Mouse (Mus musculus): ENCODE measurements around the gene Dram1. TPM values are rescaled to one million over a fixed set of nuclear protein-coding genes. Genes with fewer than 3 reads are reported as not detected.

Gene Dram1
- total and polyA plus RNA-seq, 2 experiments from 2014 or later = 0.39 to 0.44 TPM

DNA sequence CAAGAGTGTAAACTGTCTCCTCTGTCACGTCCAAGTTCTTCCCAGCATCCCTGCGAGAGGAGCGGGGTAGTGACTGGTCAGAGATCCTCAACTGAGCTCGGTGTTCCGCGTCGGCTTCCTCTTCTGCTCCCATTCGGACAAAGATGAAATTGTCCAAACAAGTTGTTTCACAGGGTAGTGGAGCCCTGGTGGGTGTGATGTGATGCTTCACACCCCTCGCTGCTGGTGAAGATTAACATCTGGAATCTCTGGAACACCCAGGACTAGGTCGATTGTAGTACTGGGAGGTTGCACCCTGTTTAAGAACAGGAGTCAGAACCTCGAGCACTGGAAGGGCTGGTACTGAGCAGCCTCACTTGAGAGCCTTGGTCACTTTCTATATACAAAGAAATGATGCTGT lies 75.8 kb downstream of the Dram1 start:
- Histone ChIP-seq H3K27ac (ENCODE audit: low read depth, low read length) (no peak overlapping the region), H3K4me3 (ENCODE audit: low read depth, low read length) (no peak overlapping the region), H3K9me3 (ENCODE audit: low read length) (no peaks in the 10 kb centered on the region), H3K36me3 (ENCODE audit: insufficient read depth, low read length) (no peaks in the 10 kb centered on the region), H3K27me3 (ENCODE audit: insufficient read depth, low read length) (no peaks in the 10 kb centered on the region), H3K9ac (replicated peaks; ENCODE audit: low read length, poor library complexity, severe bottlenecking) (no peak overlapping the region), H3K4me2 (ENCODE audit: low read depth, low read length, poor library complexity, severe bottlenecking) (no peak overlapping the region), H3K4me1 (ENCODE audit: insufficient read depth, low read length) (no peaks in the 10 kb centered on the region)
- ATAC-seq (ENCODE audit: low FRiP score) (no peak), DNase-seq (ENCODE audit: low spot score) (no peak)
- no peak for TF ChIP-seq CTCF (IDR thresholded peaks at IDR 0.05)
- WGBS = 87% methylated on average over 11 of the region's 11 CpGs

DNA sequence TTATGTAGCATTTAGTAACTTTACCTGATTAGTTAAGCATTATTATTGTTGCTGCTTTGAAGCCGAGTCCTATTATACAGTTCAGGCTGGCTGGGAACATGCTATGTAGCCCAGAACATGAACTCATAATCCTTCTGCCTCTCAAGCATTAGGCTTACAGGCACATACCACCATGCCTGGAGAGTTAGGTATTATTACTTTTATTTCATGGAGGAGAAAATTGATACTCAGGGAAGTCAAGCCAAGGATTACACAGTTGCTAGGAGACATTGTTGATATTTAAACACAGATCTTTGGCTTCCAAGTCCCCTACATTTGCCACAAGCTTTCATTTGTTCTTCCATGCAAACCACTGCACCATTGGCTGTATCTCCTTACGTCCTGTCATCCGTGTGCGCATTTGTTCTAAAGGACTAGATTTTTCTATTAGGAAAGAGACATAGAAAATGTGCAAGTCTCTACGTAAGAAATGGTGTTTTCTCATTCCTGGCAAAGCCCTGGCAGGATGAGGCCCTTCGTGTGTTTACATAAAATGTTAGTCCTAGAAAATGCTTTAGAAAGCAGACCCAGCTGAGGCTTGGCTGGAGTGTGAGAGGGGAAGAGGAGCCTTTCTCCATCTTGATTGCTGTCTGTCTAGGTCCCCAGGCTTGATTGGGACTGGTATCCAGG lies 76.9 kb downstream of the Dram1 start:
- no peak overlapping the region for H3K9ac ChIP-seq (replicated peaks; ENCODE audit: low read length, poor library complexity, severe bottlenecking)
- no peak overlapping the region for H3K27ac ChIP-seq (ENCODE audit: low read depth, low read length)
- ATAC-seq (ENCODE audit: low FRiP score) (no peak), DNase-seq (ENCODE audit: low spot score) (no peak)
- 69% methylated on average over 6 of the region's 6 CpGs for WGBS
- H3K9me3 ChIP-seq (ENCODE audit: low read length) = no peaks in the 10 kb centered on the region
- H3K27me3 ChIP-seq (ENCODE audit: insufficient read depth, low read length) = no peaks in the 10 kb centered on the region
- no peak overlapping the region for H3K4me2 ChIP-seq (ENCODE audit: low read depth, low read length, poor library complexity, severe bottlenecking)
- no peak for TF ChIP-seq CTCF (IDR thresholded peaks at IDR 0.05)
- no peaks in the 10 kb centered on the region for H3K4me1 ChIP-seq (ENCODE audit: insufficient read depth, low read length)
- H3K4me3 ChIP-seq (ENCODE audit: low read depth, low read length) = no peak overlapping the region
- no peaks in the 10 kb centered on the region for H3K36me3 ChIP-seq (ENCODE audit: insufficient read depth, low read length)

DNA sequence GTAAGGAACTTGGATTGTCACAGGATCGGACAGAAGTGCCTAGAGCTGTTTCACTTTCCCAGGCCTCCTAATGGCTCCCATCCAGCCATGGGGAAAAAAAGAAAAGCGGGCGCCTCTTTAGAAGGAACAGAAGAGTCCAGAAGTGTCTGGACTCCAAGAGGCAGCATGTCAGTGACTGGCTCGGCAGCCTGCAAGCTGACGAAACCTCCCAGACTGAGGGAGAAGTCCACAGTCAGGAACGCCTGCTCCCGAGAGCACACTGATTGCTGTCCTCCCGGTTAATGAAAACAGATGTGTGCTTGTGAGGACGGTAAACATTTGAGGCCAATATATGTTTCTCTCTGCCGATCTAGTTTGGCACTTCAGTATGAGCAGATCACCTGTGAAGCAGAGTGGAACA lies 81.9 kb downstream of the Dram1 start:
- H3K27me3 ChIP-seq (ENCODE audit: insufficient read depth, low read length) = no peaks in the 10 kb centered on the region
- DNase-seq (ENCODE audit: low spot score) = no peak
- whole genome bisulfite sequencing = 77% methylated on average over 10 of the region's 10 CpGs

DNA sequence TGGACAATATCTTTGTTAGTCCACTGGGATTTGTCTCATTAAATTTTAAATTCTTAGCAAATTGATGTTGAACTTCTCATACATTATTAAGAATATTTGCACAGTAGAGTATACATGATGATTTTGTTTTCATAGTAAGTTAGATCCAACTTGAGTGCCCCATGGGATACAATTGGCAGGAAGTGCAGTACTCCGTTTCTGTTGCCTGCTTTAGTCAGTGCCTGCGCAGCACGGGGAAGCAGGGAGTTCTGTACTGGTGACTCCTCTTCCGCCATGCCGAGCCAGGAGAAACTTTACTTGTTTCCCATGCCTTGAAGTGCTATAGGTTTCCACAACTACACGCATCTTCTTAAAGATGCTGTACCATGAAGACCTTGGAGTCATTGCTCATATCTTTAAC lies 83.8 kb downstream of the Dram1 start:
- no peak for ATAC-seq (ENCODE audit: low FRiP score)
- Histone ChIP-seq H3K4me3 (ENCODE audit: low read depth, low read length) (no peak overlapping the region), H3K4me2 (ENCODE audit: low read depth, low read length, poor library complexity, severe bottlenecking) (no peak overlapping the region), H3K9me3 (ENCODE audit: low read length) (no peaks in the 10 kb centered on the region), H3K36me3 (ENCODE audit: insufficient read depth, low read length) (no peaks in the 10 kb centered on the region), H3K9ac (replicated peaks; ENCODE audit: low read length, poor library complexity, severe bottlenecking) (no peak overlapping the region), H3K4me1 (ENCODE audit: insufficient read depth, low read length) (no peaks in the 10 kb centered on the region), H3K27ac (ENCODE audit: low read depth, low read length) (no peak overlapping the region), H3K27me3 (ENCODE audit: insufficient read depth, low read length) (no peaks in the 10 kb centered on the region)
- TF ChIP-seq CTCF (IDR thresholded peaks at IDR 0.05) = no peak
- no peak for DNase-seq (ENCODE audit: low spot score)
- WGBS = 85% methylated on average over 6 of the region's 6 CpGs

More for the DNA sequence above, 81.9 kb downstream of the Dram1 start:
- no peak for ATAC-seq (ENCODE audit: low FRiP score)
- Histone ChIP-seq H3K4me2 (ENCODE audit: low read depth, low read length, poor library complexity, severe bottlenecking) (no peak overlapping the region), H3K9me3 (ENCODE audit: low read length) (no peaks in the 10 kb centered on the region), H3K27ac (ENCODE audit: low read depth, low read length) (no peak overlapping the region), H3K36me3 (ENCODE audit: insufficient read depth, low read length) (no peaks in the 10 kb centered on the region), H3K4me1 (ENCODE audit: insufficient read depth, low read length) (no peaks in the 10 kb centered on the region), H3K4me3 (ENCODE audit: low read depth, low read length) (no peak overlapping the region), H3K9ac (replicated peaks; ENCODE audit: low read length, poor library complexity, severe bottlenecking) (no peak overlapping the region)
- no peak for TF ChIP-seq CTCF (IDR thresholded peaks at IDR 0.05)

DNA sequence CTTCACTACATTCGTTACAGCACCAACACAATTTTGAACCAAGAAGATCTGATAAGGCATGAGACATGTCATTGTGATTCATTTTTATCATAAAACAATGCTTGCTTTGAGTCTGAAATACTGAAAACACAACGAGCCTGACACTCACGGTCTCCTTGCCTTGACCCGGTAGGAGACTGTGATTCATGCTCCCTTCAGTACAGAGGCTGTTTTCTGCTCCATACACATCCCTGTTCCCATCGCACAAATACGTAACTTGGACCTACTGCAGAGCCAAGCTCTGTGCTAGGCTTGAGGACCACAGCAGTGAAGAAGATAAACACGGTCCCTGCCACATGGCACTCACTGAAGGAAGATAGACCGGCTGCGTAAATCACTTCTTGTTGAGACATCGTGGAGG lies 90.8 kb downstream of the Dram1 start:
- H3K9ac ChIP-seq (replicated peaks; ENCODE audit: low read length, poor library complexity, severe bottlenecking) = no peak overlapping the region
- H3K27me3 ChIP-seq (ENCODE audit: insufficient read depth, low read length) = no peaks in the 10 kb centered on the region
- H3K9me3 ChIP-seq (ENCODE audit: low read length) = no peaks in the 10 kb centered on the region
- 91% methylated on average over 10 of the region's 10 CpGs for WGBS
- H3K27ac ChIP-seq (ENCODE audit: low read depth, low read length) = no peak overlapping the region
- ATAC-seq (ENCODE audit: low FRiP score) (no peak), DNase-seq (ENCODE audit: low spot score) (no peak)
- no peak for TF ChIP-seq CTCF (IDR thresholded peaks at IDR 0.05)
- no peaks in the 10 kb centered on the region for H3K4me1 ChIP-seq (ENCODE audit: insufficient read depth, low read length)
- H3K36me3 ChIP-seq (ENCODE audit: insufficient read depth, low read length) = no peaks in the 10 kb centered on the region
- H3K4me2 ChIP-seq (ENCODE audit: low read depth, low read length, poor library complexity, severe bottlenecking) = no peak overlapping the region
- no peak overlapping the region for H3K4me3 ChIP-seq (ENCODE audit: low read depth, low read length)

DNA sequence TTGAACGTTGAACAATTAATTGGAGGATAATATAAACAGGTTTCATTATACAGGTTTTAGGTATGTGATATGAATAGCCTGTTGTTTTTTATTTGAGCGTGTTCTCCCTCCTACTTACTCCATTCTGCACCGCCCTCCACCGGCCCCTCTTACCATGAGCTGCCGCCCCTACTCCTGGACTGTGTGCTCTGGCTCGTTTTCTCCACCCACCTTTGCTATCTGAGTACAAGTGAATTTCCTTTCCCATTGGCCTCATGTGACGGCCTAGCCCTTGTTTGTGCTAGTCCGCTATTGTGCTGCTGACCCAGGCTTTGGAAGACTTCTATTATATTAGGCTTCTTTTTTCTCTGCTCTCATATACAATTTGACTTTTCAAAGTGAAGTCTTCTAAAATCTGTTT lies 91.6 kb downstream of the Dram1 start:
- H3K36me3 ChIP-seq (ENCODE audit: insufficient read depth, low read length) = no peaks in the 10 kb centered on the region
- no peak for DNase-seq (ENCODE audit: low spot score)

More for the DNA sequence above, 91.6 kb downstream of the Dram1 start:
- H3K4me3 ChIP-seq (ENCODE audit: low read depth, low read length) = no peak overlapping the region
- H3K9ac ChIP-seq (replicated peaks; ENCODE audit: low read length, poor library complexity, severe bottlenecking) = no peak overlapping the region
- ATAC-seq (ENCODE audit: low FRiP score) = no peak
- no peak overlapping the region for H3K27ac ChIP-seq (ENCODE audit: low read depth, low read length)
- 79% methylated on average over 8 of the region's 8 CpGs for whole genome bisulfite sequencing
- no peak overlapping the region for H3K4me2 ChIP-seq (ENCODE audit: low read depth, low read length, poor library complexity, severe bottlenecking)
- no peak for TF ChIP-seq CTCF (IDR thresholded peaks at IDR 0.05)
- H3K9me3 ChIP-seq (ENCODE audit: low read length) = no peaks in the 10 kb centered on the region
- no peaks in the 10 kb centered on the region for H3K4me1 ChIP-seq (ENCODE audit: insufficient read depth, low read length)
- H3K27me3 ChIP-seq (ENCODE audit: insufficient read depth, low read length) = no peaks in the 10 kb centered on the region

Data from midbrain, postnatal 0 days (tissue).